8 mouse cellular contexts compared by ENCODE assay signal in genomic region chr1:72718846-72719245, GRCm38 (mm10). TPM values are rescaled to one million over a fixed set of nuclear protein-coding genes. Genes with fewer than 3 reads are reported as not detected.
A peak's percentile ranks its signal among the peaks of the same experiment; 100 is the strongest.
DNase-seq lines count a peak whose midpoint lies in the region; ATAC-seq and TF ChIP-seq lines count a peak whose summit lies in the region.

No protein-coding gene starts in this region.

- H3K4me2 ChIP-seq in limb, embryonic 14.5 days (replicated peaks; ENCODE audit: low read depth, low read length, severe bottlenecking) = no peak overlapping the region
- no peak overlapping the region for H3K4me2 ChIP-seq in myocyte (ENCODE audit: low read depth)

- WGBS in forebrain, embryonic 10.5 days = 27% methylated on average over 5 of the region's 5 CpGs
- 26% methylated on average over 5 of the region's 5 CpGs for WGBS in limb, embryonic 14.5 days

- H3ac ChIP-seq in myocyte (ENCODE audit: control insufficient read depth, insufficient read length) = no peak overlapping the region

- peak; percentile 84 for TF ChIP-seq CTCF in brain, embryonic 14.5 days (IDR thresholded peaks at IDR 0.05; ENCODE audit: borderline replicate concordance, extremely low read depth, insufficient read depth, insufficient read length)

- peak; percentile 57 for DNase-seq in ovary, postnatal 14 days (ENCODE audit: low spot score)
- no peak for DNase-seq in ovary, postnatal 10 days (ENCODE audit: low spot score)
- peak; percentile 84 for DNase-seq in brain, embryonic 14.5 days (ENCODE audit: low read depth)
- peak; percentile 75 for DNase-seq in forebrain, embryonic 10.5 days (ENCODE audit: extremely low spot score, low spot score)
- DNase-seq in kidney, adult 11 months = peak; percentile 33
- DNase-seq in limb, embryonic 14.5 days (ENCODE audit: low spot score) = peak; percentile 66
- DNase-seq in telencephalon, adult 2 months (ENCODE audit: low read depth, low spot score) = peak; percentile 33

- H3K4me1 ChIP-seq in forebrain, embryonic 10.5 days = peaks cover 34% of the 10 kb centered on the region
- H3K4me1 ChIP-seq in limb, embryonic 14.5 days (ENCODE audit: control insufficient read depth, insufficient read depth, low read length) = no peaks in the 10 kb centered on the region

- no peaks in the 10 kb centered on the region for H3K9me3 ChIP-seq in forebrain, embryonic 10.5 days
- no peaks in the 10 kb centered on the region for H3K9me3 ChIP-seq in limb, embryonic 14.5 days (ENCODE audit: control insufficient read depth, low read length)

- no peak overlapping the region for H3K4me3 ChIP-seq in forebrain, embryonic 10.5 days
- no peak overlapping the region for H3K4me3 ChIP-seq in limb, embryonic 14.5 days (replicated peaks; ENCODE audit: low read length)
- H3K4me3 ChIP-seq in myocyte = no peak overlapping the region

- no peak overlapping the region for H3K9ac ChIP-seq in limb, embryonic 14.5 days (ENCODE audit: low read depth, low read length, severe bottlenecking)

- TF ChIP-seq POLR2A in brain, embryonic 14.5 days (IDR thresholded peaks at IDR 0.05; ENCODE audit: borderline replicate concordance, extremely low read depth, insufficient read depth, insufficient read length, poor library complexity, severe bottlenecking) = no peak
- no peak for TF ChIP-seq POLR2A in limb, embryonic 14.5 days (IDR thresholded peaks at IDR 0.05; ENCODE audit: borderline replicate concordance, extremely low read depth, insufficient read depth, insufficient read length)
- no peak for TF ChIP-seq POLR2A in myocyte (IDR thresholded peaks at IDR 0.05; ENCODE audit: insufficient read length, low read depth)

- H3K79me2 ChIP-seq in myocyte (ENCODE audit: control insufficient read depth, insufficient read depth) = no peaks in the 10 kb centered on the region

- H3K27ac ChIP-seq in forebrain, embryonic 10.5 days = peak overlapping the region; percentile 66
- H3K27ac ChIP-seq in limb, embryonic 14.5 days (replicated peaks; ENCODE audit: low read depth, low read length) = no peak overlapping the region

- ATAC-seq in limb, embryonic 14.5 days (ENCODE audit: low FRiP score, low read depth) = peak; percentile 56; the same call in 1 of the 2 replicates

- H3K27me3 ChIP-seq in forebrain, embryonic 10.5 days (ENCODE audit: poor library complexity, severe bottlenecking) = no peaks in the 10 kb centered on the region
- no peaks in the 10 kb centered on the region for H3K27me3 ChIP-seq in limb, embryonic 14.5 days (ENCODE audit: control insufficient read depth, insufficient read depth, low read length)
- H3K27me3 ChIP-seq in myocyte (ENCODE audit: control insufficient read depth, insufficient read depth, insufficient read length) = no peaks in the 10 kb centered on the region

- peaks cover 47% of the 10 kb centered on the region for H3K36me3 ChIP-seq in forebrain, embryonic 10.5 days (replicated peaks)
- H3K36me3 ChIP-seq in limb, embryonic 14.5 days (ENCODE audit: control insufficient read depth, insufficient read depth, low read length) = peaks cover 28% of the 10 kb centered on the region
- peaks cover 9% of the 10 kb centered on the region for H3K36me3 ChIP-seq in myocyte (ENCODE audit: control insufficient read depth, insufficient read depth)

TF ChIP-seq in myocyte, 11 proteins besides CTCF, POLR2A, EP300 and RAD21:
- TF ChIP-seq E2F4 (IDR thresholded peaks at IDR 0.05; ENCODE audit: insufficient read depth) = no peak
- no peak for TF ChIP-seq SRF (IDR thresholded peaks at IDR 0.05; ENCODE audit: control insufficient read depth, insufficient read length, low read depth)
- TF ChIP-seq REST (IDR thresholded peaks at IDR 0.05; ENCODE audit: insufficient read depth, insufficient read length) = no peak
- TF ChIP-seq POLR2AphosphoS2 (IDR thresholded peaks at IDR 0.05; ENCODE audit: insufficient read length, low read depth) = peak; percentile 25
- TF ChIP-seq USF1 (IDR thresholded peaks at IDR 0.05; ENCODE audit: low read depth) = no peak
- no peak for TF ChIP-seq MAX (IDR thresholded peaks at IDR 0.05; ENCODE audit: low read depth)

RNA-seq across cellular contexts. Expression of gene Rpl37a, which starts 7.8 kb away (rescaled TPM):
- polyA plus RNA-seq in brain, embryonic 14.5 days (2012; rRNA removed) = 1,149 and 1,406 TPM in 2 replicates
- polyA plus RNA-seq in forebrain, embryonic 10.5 days (2016; fragmentation: Nextera tagmentation; extraction: Ambion mirVana) = 1,402 and 1,403 TPM in 2 replicates
- 1,744 and 1,768 TPM in 2 replicates for polyA plus RNA-seq in limb, embryonic 14.5 days (2012; rRNA removed)
- 2,152 and 2,315 TPM in 2 replicates for polyA plus RNA-seq in limb, embryonic 14.5 days (2014; fragmentation: Nextera tagmentation; extraction: Ambion mirVana)
- 2,680 TPM for polyA plus RNA-seq in myocyte (2012; fragmentation: generic; extraction: Trizol)

RNA-seq across cellular contexts. Expression of gene Ankar, which starts 18.5 kb away (rescaled TPM):
- 0.01 TPM in 1 of 2 replicates, not detected in the other for polyA plus RNA-seq in brain, embryonic 14.5 days (2012; rRNA removed)
- polyA plus RNA-seq in forebrain, embryonic 10.5 days (2016; fragmentation: Nextera tagmentation; extraction: Ambion mirVana) = not detected in 2 replicates
- not detected in 2 replicates for polyA plus RNA-seq in limb, embryonic 14.5 days (2012; rRNA removed)
- not detected in 2 replicates for polyA plus RNA-seq in limb, embryonic 14.5 days (2014; fragmentation: Nextera tagmentation; extraction: Ambion mirVana)
- polyA plus RNA-seq in myocyte (2012; fragmentation: generic; extraction: Trizol) = not detected
